Mouse (Mus musculus) c-Kit-positive CD71-positive TER-119-negative erythroid progenitor cells, embryonic 14.5 days (primary cell): Measurements from ENCODE around the gene Sept4.

Experiments
- DNase-seq: peaks from one replicate; pipeline ENCODE4 v3.0.0-alpha.2; 2013; ENCODE audit warnings: low read depth

Gene Sept4

DNA sequence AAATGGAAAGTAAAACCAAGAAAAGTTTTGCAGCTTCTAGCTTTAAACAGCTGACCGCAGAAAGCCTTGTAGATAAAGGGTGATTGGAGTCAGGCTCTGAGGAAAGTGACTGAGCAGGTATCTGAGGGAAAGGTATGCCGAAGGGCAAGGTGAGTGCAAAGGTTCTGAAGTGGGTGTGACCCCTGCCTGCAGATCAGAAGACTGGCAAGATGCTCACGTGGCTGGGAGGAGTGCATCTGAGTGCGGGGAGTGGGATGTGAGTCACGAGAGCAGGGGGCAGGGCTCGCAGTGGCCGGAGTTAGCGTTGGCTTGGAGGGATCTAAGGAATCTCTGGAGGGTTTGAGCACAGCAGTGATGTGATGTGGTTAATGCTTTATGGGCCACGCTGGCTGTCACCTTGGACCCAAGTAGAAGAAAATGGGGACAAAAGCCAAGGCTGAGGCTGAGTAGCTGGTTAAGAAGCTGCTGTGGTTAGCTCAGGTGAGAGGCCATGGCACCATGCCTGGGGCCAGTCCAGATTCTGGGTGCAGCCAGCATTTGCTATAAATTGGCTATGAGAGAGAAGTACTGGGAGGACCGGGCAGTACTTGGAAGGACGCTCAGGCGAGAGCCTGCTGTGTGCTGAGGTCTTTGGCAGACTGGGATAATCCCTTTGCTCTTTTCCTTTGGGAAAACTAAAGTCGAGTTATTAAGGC is 30.8 kb downstream of the Sept4 start:
- no peak for DNase-seq

DNA sequence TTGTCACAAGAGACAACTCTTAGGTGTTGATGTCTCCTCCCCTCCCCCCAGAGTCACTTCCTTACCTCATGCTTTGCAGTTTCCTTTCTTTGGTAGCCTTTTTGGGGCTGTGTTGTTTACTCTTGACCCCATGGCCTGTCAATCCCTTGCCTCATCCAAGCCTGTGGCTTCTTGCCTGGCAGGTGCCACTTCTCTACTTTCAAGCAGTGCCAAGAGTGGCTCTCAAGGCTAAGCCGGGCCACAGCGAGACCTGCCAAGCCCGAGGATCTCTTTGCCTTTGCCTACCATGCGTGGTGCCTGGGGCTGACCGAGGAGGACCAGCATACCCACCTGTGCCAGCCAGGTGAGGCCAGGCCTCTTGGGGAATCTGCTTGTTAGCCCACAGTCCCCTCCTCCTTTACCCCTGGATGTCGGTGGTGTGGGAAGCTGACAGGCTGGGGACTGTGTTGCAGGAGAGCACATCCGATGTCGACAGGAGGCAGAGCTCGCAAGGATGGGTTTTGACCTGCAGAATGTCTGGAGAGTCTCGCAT is 31.7 kb downstream of the Sept4 start:
- DNase-seq = no peak

DNA sequence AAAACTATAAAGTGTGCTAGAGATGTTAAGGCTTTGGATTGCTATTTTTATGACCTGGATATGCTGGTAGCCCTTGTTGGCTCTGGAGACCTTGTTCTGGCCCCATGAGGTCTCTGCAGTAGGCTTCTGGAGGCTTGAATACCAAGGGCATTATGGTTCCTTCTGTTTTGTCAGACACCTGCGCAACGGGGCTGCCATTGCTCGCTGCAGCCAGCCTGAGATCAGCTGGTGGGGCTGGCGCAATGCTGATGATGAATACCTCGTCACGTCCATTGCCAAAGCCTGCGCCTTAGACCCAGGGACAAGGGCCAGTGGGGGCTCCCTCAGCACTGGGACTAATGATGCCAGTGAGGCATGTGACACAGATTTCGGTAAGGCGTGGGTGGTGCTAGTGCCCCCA is 33.5 kb downstream of the Sept4 start:
- no peak for DNase-seq

DNA sequence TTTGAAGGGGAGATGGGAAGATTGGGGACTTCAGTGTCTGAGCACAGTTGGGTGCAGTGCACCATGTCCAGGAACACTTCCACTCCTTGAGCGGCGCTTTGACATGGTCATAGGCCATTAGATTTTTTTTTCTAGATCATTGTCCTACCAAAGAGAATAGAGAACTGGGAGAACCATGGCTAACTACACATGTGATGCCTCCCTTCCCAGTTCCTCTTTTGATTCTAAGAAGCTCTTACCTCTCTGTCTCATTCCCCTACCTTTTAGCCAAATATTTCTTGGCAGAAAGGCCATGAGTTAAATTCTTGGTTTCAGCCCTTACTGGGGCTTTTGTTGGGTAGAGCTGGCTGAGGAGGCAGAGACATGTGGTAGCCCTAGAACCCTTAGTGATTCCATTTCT is 34.9 kb downstream of the Sept4 start:
- DNase-seq = no peak

DNA sequence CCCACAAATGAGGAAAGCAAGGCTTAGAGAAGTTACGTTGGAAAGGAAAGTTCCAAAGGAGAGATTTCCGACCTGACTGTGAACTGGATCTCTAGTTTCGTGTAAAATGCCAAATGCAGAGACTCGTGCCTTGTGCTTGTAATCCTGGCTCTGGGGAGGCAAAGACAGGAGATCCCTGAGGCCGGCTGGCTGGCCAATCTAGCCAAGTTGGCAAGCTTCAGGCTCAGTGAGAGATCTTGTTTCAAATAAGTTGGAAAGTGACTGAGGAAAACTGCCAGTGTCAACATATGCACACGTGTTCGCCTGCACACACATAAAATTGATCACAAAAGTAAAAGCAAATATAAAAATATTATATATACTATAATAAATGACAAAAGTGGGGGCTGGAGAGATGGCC is 40.6 kb downstream of the Sept4 start:
- no peak for DNase-seq

DNA sequence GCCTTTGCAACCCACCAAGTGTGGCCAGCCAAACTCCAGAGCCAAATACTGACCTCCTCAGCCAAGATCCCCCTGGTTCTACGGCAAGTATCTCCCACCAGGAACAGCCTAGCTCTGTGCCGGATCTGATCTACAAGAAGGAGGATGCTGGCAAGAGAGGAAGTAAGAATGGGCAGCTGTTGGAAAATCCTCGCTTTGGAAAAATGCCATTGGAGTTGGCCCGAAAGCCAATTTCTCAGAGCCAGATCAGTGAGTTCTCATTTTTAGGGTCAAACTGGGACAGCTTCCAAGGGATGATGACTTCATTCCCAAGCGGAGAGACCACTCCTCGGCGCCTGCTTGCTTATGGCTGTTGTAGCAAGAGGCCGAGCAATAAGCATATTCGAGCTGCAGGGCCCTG is 42.8 kb downstream of the Sept4 start:
- DNase-seq = no peak

DNA sequence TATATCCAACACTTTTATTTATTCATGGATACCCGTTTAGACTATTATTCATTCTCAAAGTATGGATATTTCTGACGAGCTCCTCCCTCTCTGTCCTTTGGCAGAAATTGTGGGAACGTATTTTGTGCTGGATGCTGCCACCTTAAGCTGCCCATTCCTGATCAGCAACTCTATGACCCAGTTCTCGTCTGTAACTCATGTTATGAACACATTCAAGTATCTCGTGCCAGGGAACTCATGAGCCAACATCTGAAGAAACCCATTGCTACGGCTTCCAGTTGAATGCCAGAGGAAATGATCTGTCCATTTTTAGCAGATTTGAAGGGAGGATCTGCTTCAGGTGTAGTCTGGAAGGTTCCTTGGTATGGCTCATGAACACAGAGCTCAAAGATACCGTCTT is 45.3 kb downstream of the Sept4 start:
- DNase-seq = no peak

DNA sequence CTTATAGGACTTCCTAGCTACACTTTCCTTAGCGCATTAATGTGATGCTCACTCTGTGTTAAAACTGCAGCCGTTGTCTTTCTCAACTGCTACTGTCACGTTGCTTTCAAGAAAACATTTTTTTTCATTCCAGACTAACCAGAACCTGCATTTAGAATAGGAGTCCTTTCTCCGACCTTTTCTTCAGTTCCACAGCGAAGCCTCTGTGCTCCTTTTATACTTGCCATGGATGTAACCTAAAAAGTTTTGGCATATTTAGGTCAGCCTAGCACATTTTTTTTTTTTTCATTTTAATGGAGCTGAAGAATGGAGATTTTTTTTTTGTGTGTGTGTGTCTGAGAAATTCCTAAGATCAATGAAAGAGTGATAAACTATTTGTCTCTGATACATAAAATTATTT is 46.8 kb downstream of the Sept4 start:
- DNase-seq = no peak

DNA sequence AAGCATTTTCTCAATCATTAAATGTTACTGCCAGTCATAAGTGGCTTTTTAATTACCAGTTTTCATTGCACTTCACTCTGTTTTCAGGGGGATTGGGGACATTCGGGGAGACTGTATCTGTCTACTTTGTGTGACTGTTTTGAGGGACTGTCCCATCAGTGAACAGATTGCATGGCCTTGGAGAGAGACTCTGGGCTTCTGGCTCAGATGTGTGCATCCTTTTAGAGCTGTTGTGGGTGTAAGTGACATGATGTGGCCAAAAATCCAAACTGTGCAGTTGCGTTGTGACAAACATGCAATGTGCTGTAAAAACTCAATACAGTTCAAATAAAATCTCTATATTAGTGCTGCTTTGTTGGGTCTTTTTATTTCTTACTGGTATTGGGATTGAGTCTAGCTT is 47.2 kb downstream of the Sept4 start:
- no peak for DNase-seq

DNA sequence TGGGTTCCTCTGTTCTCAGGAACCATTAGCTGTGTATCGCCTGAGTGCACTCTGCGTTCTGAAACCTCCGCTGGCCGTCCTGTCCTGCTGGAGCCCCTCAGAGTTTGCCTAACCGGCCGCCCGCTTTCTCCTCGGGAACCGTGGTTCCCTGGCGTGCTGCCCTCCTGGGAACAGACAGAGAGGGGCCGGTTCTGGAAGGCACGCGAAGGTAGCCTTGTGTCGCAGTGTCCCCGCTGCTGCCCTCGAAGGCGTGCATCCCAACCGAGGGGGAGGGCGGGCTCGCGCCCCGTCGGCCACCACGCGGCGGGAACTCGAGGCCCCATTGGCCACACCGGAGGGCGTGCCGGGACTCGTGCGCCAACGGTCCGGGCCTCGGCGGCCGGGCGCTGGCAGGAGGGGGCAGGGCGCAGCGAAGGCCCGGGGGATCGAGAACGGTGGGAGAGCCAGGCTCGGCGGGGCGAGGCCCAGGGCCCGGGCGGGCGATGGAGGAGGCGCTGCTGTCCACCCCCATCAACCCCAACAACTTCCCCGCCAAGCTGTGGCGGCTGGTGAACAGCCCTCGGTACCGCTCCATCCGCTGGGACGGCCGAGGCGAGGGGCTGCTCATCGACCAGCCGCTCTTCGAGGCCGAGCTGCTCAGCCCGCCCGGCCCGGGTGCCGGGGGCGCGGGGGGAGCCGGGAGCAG is 48.2 kb downstream of the Sept4 start, which contains the start of gene Hsf5:
Hsf5 (plus strand) TSS at position 375 of the 685 bp plus-strand sequence.
- DNase-seq = no peak

DNA sequence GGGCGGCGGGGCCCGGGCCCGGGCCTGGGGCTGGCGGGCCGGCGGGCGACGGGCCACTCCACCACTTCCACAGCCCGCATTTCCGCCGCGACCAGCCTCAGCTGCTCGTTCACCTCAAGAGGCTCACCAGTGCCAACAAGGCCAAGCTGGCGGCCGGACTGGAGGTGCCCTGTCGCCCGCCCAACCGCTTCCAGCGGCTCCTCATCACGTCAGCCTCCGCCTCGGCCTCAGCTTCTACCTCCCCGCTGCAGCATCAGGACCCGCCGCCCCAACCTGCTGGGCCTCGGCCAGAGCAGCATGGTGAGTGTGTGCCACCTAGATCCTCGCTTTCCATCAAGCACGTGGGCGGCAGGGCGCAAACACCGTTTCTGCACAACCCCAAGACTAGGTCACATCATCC is 48.9 kb downstream of the Sept4 start:
- no peak for DNase-seq

DNA sequence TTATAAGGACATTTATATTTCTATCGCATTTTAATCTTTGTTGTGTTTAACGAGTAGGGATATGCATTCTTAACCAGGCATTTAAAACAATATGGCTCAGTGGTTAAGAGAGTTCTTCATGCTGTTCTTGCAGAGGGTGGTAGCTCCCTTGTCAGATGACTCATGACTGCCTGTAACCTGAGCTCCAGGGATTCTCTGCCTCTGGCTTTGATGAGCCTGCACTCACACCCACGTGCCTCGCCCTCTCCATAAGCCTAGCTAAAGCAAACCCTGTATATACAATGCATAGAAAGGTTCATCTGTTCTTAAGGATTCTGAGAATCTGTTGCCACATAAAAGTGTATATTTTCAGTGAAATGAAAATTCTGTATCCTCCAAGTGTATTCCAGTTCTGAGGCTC is 54.5 kb downstream of the Sept4 start:
- DNase-seq = no peak

DNA sequence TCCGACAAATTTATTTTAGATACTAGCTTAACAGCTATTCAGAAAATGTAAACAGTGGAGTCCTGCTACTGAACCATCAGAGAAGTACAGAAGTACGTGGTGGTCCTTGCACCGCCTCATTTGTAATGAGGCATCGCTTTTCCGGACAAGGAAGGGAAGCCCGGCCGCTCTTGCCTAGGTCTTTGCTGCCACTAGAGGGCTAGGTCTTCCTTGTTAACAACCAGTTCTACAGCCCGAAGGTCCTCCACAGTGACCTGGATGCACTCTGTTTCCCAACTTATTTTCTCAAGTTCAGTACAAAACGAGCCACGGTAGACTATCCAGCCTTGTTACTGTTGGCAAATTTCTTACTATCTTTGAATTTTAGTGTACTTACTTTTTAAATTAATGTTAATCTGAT is 61.2 kb downstream of the Sept4 start:
- peak; percentile 40 for DNase-seq

DNA sequence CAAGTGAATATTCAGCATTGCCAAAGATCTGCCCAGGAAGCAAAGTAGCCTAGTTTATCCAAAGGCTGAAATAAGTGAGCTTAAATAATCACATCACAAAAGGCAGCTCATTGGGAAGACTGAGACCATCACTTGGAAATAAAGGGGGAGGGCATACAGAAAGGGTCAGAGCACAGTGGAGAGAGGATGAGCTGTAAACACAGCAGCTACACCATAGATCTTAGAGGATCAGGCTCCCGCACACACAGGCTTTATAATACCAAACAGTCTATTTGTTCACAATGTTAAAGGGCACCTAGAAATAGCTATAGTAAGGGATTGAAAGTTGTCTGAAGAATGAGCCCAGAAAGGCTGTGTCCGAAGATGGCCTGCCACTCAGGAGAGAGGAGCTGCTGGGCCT is 70.1 kb downstream of the Sept4 start:
- DNase-seq = no peak

DNA sequence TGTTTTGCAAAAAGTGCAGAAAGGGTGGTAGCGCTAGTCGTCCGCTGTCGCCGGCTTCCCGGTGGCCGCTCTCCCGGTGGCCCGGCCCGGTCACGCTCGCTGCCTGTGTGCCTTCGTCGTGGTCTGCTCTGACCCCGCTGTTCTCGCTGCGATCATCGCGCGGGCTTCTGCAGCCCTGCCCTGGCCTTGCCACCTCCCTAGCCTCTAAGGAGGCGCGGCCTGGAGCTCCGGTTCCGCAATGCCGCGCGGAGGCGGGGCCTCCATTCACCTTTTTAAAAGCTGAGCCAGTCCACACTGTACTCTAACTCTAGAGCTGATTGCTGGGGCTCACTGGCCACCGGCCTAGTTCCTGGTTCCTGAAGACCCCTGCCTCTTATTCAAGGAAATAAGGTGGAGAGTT is 70.5 kb downstream of the Sept4 start:
- DNase-seq = peak; percentile 65
